Mouse (Mus musculus) ovary, postnatal 14 days (tissue): Measurements from ENCODE around the gene Klf1.
A peak's percentile ranks its signal among the peaks of the same experiment; 100 is the strongest.
"Not testable (repeated sequence)": the region's sequence is repeated elsewhere in the genome, so short reads cannot be mapped to it uniquely, and the experiment has no call there.

ENCODE experiments used
- DNase-seq: peaks from one replicate; pipeline ENCODE4 v3.0.0; 2022; ENCODE audit warnings: low spot score

The Klf1 gene

DNA sequence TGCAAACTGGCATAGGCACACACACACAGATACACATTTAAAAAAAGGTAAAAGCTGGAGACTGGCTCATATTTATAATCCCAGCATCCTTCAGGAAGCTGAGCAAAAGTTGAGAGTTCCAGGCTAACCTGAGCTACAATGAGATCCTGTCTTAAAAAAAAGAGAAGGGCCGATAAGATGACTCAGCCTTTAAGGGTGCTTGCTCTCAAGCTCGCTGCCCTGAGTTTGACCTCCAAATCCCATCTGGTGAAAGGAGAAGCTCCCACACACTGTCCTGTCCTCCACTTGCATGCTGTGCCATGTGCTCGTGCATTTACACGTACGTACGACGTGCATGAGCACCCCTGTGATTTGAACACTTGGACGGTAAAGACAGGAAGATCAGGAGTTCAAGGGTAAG is 5.8 kb downstream of the Klf1 start:
- DNase-seq: no peak

DNA sequence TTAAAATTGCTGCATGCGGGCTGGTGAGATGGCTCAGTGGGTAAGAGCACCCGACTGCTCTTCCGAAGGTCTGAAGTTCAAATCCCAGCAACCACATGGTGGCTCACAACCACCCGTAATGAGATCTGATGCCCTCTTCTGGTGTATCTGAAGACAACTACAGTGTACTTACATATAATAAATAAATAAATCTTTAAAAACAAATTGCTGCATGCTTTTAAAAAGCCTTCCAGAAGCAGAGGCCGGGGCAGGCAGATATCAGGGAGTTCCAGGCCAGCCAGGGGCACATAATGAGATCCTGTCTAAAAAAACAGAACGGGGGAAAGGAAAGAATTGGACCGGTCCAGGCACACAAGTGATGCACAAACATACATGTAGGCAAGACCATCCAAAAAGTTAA is 6.3 kb downstream of the Klf1 start:
- not testable (repeated sequence) for DNase-seq

DNA sequence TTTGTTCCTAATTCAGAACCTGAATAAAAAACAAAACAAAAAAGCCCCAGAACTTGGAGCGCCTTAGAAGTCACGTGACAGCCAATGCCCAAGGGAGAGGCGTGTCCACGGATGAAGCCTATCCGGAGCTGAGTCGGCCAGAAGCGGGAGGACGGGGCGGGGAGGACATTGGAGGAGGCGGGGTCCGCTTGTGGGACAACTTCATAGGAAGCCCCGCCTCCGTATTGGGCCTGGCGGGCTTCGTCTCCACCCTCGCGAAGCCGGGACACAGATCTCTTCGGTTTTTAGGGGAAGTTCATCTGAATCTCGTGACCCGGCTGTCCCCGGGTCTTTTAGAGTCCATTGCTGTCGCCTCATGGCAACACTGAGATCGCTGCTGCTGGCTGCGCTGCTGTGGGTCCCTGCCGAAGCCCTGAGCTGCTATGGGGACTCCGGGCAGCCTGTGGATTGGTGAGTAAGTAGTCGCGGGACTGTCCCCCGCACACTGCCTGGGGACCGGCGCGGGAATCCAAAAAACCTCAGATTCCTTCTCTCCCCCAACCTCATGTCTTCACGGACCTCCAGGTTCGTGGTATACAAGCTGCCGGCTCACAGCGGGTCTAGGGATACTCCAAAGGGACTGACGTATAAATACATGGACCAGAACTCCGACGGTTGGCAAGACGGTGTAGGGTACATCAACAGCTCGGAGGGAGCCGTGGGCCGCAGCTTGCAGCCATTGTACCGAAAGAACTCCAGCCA is 6.9 kb downstream of the Klf1 start, which contains the start of gene Dnase2a:
TSS of gene Dnase2a (plus strand) at position 140 of the 741 bp plus-strand sequence.
- DNase-seq: peak; percentile 86

DNA sequence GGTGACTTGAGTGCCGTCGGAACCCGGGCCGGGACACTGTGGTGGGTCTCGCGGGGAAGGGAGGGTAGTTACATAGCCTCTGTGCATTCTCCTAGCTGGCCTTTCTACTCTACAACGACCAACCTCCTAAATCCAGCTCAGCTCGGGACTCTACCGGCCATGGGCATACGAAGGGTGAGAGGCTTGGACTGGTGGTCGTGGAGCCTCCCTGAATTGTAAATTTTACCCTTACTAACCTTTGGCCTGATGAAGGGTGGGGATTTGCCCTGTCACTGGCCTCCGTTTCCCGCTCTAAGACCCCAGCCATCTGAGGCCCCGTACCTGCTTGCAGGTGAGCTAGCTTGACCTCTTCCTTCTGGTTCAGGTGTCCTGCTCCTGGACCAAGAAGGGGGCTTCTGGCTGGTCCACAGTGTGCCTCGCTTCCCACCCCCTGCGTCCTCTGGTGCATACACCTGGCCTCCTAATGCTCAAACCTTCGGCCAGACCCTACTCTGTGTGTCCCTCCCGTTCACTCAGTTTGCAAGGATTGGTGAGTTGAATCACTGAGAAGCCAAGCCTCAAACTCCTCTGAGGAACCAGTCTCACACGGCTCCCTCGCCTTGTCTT is 7.5 kb downstream of the Klf1 start:
- no peak for DNase-seq

DNA sequence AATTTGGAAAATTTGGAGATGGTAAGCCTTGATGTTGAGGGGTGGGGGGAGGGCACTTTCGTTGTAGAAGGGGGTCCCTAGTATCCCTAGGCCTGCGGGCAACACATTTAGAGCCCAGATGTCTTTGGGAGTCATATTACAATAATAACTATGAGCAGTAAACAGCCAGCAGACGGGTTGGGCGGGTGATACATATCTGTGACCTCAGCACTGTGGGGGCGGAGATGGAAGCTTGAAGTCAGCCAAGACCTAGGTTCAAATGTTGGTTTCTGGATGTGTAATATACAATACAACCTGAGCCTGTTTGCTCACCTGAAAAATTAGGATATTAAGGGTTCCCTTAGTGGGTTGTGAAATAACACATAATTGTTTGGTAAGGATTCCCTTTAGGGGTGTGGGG is 8.2 kb downstream of the Klf1 start:
- DNase-seq: no peak

DNA sequence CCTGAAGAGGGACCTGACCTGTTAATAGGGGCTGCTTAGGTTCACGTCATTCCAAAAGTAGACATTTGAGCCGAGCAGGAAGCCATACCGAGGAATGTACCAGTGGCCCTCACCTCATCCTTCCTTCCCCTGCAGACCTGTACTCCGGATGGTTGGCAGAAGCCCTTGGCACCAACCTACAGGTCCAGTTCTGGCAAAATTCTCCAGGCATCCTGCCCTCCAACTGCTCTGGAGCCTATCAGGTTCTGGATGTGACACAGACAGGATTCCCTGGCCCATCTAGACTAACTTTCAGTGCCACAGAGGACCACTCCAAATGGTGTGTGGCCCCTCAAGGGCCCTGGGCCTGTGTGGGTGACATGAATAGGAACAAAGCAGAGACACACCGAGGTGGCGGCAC is 8.8 kb downstream of the Klf1 start:
- no peak for DNase-seq

DNA sequence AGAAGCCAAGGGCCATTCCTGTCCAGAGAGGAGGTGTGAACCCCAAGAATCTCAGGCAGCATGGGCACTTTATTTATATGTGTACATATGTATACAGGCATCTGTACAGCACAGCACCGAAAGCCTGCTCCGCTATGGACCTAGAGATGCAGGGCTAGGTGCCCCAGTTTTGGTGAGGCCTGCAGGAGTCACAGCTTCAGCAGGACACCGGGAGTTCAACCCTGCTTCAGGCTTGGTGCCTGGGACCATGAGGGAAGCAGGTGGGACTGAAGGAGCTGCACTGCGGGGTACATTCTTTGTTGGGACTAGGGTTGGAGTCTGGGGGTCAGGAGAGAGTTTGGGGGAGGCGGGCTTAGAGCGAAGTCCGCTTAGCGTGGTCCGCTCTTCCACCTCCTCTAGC is 10.1 kb downstream of the Klf1 start:
- DNase-seq: no peak

DNA sequence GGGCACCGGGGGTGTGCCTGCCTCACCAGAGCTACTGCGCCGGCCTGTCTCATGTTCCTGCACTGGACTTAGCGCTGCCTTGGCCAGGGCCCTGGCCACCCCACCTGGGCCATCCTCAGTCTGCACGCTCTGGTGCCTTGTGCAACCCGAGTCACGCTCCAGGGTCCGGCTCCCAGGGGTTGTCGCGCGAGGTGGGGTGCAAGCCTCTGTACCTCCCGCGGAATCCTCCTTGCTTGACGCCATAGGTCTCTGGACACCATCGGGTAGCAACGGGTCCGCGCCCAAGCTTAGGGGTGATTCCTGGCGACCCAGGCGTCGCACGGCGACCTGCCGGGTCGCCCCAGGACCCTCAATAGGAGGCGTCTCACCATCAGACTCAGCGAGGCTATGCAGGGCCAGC is 10.7 kb downstream of the Klf1 start:
- no peak for DNase-seq

DNA sequence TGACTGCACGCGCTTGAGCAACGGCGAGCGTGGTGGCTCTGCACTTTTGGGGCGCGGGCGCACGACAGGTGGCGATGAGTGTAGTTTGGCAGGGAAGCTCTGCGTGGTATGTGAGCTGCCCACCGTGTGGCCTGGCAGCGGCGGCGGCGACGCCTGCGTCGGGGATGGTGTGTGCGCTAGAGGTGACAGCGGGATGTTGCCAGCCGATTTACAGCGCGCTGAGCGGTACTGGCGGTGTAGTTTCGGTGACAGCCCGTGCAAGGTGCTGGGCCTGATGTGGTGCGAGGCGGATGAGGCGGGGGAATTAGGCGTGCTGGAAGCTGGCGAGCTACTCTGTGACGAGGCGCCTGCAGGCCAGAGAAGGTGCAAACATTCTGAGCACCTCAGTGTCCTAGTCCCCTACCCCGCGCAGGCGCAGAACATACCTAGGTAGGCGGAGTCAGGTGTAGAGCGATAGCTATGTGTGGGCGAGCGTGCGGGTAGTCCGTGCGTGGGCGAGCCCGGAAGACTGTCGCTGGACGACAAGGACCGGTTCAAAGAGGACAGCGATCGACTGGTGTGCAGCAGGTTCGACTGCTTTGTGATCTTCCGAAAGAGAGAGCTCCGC is 11.3 kb downstream of the Klf1 start:
- peak; percentile 50 for DNase-seq

DNA sequence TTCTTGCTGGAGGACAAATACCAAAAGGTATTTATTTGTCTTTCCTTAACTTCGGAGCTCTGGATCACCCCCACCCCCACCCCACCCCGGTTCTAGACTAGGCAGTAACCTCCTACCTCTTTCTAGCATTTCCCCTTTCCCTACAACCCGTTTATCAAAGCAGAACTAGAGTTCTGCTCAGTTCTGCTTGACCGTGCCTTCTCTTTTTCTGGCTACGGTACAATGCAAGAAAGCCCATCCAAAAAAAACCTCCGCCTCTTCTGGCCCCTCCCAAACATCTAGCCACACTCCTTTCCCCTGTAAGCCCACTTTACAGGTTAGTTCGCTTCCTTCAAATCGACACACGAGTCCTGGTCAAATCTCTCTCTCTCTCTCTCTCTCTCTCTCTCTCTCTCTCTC is 11.8 kb downstream of the Klf1 start:
- no peak for DNase-seq

DNA sequence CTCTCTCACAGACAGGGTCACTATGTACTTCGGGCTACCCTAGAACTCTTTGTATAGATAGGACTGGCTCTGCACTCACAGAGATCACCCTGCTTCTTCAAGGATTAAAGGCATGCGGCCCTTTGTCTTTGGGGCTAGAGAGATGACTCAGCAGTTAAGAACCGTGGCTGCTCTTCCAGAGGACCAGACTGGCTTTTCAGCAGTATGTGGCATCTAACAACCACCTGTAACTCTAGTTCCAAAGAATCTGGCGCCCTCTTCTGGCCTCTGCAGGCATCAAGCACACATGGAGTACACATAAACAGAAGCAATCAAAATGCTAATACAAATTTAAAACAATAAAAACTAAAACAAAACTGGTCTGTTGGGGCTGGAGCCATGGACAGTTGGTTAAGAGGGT is 12.2 kb downstream of the Klf1 start:
- no peak for DNase-seq

DNA sequence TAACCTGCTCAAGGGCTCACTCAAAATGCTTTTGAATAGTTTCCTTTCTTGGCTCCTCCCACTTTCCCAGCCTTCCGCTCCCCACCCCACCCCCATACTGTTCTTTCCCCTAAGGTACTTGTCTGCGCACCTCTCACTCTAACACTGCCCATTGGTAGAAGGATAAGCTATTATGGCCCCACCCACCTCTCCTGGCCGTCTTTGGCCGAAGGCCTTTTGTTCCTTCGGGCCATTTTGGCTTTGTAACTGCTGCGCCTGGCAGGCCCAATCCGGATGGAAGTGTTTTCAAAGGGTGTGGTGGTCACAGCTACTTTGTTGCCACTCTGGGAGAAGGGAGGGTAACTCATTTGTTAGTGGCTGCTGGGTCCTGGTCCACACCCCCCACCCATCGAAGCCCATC is 13.5 kb downstream of the Klf1 start:
- DNase-seq: no peak

DNA sequence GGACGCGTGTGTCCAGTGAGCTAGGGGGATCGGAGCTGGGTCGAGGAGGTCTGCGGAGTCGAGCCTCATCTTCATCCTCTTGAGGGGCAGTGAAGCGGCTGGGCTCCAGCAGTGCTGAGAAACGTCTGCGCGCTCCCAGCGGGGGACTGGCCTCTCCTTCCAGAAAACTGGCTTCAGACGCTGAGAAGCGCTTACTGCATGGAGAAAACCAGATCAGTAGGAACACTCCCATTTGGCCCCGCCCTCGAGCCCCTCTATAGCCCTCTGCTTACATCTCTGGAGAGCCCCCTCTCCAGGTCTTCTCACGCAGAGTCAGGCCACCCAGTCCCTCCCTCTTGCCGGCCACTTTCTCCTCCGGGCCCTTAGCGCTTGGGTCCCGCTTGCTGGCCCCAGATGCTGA is 16.1 kb downstream of the Klf1 start:
- no peak for DNase-seq

DNA sequence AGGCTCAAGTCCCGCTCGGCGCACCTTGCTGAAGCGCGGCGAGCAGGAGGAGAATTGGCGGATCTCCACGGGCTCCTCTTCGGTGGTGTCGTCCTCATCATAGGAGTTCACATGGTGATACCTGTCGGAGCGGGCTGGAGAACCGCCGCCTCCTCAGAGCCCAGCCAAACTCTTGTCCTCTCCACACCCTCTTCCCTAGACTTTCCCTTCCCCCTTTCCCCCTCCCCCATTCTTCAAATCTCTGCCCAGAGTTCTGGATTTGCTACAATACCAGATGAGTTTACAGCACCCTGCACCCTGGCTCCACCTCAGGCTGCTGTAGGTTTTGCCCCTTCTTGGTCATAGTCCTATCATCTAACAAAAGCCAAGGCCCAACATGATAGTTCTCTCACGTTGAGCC is 16.9 kb downstream of the Klf1 start:
- no peak for DNase-seq

DNA sequence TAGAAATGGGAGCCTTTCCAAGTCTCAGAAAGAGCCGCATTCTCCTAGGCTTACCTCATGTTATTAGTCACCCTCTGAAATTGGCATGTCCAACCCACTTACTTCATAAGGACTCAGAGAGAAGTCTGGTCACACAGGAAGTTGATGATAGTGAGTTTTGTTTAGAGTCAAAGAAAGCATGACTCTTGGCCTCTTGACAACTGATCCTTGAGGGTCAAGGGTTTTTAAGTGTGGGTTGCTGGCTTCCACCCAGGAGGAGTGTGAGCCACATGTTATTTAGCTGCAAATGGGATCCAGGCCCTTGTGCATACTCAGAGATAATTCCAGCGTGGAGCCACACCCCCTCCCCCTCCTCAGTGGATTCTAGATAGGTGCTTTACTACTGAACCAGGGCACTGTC is 19.9 kb downstream of the Klf1 start:
- DNase-seq: no peak

DNA sequence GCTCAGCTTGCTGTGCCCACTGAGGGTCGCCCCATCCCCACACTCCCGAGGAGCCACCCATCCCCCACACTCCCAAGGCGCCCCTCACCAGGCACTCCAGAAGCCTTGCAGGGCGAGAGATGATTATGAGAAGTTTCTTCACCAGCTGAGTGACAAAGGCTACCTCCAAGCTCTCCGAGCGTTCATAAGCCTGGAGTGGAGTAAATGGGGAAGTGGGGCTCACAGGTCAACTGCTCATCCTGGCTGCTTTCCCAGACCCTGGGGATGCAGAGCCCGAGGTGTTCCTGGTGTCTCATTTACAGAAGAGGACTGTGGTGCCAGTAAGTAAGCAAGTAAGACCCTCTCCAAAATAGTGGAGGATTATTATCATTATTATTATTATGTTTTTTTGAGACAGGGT is 23.8 kb downstream of the Klf1 start:
- DNase-seq: no peak

DNA sequence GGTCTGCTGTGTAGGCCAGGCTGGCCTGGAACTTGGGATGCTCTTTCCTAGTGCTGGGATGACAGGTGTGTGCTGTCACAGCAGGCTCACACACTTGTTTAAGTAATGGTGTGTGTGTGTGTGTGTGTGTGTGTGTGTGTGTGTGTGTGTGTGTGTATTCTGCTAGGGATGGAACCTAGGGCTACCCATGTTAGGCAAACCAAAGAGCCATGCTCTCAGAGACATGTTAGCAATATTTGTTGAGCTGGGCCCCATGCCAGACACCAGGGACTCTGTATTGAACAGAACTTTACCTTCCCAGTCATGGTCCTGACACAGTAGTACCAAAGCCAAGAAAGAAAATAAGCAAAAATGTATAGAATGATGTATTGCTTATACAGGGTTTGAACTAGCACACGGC is 25.8 kb downstream of the Klf1 start:
- DNase-seq: no peak

DNA sequence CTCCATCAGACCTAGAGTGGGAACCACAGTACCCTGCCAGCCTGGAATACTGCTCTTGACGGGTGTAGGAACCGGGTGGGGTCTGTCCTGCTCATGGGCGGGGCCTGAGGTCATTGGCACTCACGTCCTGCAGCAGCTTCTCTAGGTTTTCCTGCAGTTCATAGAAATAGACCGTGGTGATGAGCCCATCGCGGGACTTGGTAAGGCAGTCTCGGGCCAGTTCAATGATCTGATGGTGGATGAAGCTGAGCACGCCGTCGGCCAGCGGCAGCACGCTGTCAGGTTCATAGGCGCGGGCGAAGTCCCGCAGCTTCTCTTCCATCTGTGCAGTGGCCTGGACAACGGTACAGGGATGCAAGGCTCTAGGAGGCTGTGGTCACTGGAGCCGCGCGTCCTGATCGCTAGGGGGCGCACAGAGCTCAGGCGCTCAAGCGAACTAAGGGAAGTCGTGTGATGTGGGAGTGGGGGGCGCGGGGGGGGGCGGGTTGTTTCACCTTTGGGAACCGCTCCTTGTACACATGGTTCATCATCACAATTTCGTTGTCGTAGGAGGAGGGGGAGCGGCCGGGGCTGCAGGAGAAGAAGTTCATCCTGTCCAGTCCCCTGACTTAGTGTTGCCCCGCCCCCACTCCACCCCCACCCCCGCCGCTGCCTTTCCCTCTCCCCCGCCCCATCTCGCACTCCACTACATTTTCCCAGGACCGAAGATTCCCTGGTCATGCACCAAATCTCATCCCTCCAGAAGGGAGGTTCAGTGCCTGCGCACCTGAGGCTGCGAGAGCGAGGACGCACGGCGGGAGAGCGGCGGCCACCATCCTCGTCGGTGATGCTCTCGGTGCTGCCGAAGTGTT is 27.0 kb downstream of the Klf1 start:
- DNase-seq: peak; percentile 57

DNA sequence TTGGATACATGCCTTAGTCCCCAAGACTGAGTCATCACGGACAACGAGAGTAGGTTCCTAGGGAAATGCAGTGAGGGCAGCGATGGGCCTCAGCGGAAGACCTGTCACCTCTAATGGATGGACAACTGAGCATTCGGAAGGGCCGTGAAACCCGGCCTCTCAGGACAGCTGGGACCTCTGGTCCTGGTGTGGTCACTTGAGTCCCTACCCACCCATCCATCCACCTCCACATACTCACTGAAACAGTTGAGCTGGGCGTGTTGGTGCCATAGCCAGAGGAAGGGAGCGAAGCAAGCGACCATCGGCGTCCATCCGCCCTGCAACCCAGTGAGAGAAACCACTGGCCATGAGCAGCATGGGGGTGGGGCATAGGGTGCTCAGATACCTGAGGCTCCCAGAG is 28.9 kb downstream of the Klf1 start:
- no peak for DNase-seq

DNA sequence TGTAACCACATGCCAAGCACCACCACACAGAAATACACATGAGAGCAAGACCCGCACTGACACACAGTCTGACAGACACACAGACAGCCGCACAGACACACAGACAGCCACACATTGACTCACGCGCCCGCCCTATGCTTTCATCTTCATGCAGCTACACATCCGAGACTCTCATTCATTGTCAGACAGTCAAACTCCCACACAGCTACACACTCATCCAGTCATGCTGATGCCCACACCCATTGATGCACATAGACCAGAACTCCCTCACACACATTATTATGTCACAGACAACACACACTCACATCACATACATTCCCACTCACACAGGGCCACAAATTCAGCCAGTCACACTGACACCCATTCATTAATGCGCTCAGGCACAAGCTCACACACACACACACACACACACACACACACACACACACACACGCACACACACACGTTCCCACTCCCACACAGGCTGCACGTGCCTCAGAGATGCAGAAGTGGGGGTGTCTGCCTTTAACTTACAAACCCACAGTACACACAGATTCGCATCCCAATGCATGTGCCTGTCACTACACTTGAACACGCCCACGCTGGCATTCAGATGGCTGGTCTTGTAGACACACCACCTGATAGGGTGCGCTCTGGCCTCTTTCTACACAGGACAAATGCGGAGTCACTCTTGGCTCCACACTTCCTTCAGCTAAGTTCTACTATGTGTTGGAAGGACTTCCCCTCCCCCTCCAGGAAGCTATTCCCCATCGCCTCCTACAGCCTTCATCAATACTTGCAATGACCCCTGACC is 32.2 kb downstream of the Klf1 start:
- no peak for DNase-seq

DNA sequence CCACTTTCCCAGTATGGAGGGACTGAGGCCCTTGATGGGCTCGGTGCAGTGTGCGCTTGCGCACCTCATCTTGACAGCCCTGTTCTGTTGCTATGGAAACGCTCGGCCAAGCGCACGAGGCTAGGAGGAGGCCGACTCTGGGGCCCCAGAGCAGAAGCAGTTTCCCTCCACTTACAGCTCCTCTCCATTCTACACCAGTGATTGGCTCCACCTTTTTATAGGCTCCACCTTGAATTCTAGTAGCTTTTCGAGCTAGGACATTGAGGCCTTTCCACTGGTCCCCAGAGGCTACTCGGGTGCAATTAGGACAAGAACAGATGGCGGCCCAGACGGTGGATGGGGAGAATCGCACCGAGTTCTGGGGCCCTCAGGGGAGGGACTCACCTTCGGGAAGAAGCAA is 33.1 kb downstream of the Klf1 start:
- DNase-seq: no peak

DNA sequence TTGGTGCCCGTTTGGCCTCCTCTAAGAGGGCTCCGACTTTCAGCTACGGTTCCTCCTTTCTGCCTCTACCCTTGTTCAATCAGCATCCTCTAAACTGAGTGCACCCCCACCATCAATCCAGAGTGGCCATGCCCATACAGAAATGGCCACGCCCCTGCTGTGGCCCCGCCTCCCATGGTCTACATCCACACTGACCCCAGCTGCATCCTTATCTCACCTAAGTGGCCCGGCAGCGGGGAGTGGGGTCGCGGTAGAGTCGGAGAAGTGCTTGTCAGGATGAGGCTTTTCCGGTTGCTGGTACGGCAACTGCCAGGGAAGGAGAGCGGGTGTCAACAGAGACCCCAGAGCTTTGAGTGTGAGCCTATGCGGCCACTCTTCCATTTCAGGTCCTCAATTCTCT is 33.8 kb downstream of the Klf1 start:
- no peak for DNase-seq
